Mouse (Mus musculus): ENCODE results near the gene Timm8a1. TPM values are rescaled to one million over a fixed set of nuclear protein-coding genes. Genes with fewer than 3 reads are reported as not detected.

Gene Timm8a1
- total RNA-seq (2017), result 15.0 and 17.5 TPM in 2 replicates

DNA sequence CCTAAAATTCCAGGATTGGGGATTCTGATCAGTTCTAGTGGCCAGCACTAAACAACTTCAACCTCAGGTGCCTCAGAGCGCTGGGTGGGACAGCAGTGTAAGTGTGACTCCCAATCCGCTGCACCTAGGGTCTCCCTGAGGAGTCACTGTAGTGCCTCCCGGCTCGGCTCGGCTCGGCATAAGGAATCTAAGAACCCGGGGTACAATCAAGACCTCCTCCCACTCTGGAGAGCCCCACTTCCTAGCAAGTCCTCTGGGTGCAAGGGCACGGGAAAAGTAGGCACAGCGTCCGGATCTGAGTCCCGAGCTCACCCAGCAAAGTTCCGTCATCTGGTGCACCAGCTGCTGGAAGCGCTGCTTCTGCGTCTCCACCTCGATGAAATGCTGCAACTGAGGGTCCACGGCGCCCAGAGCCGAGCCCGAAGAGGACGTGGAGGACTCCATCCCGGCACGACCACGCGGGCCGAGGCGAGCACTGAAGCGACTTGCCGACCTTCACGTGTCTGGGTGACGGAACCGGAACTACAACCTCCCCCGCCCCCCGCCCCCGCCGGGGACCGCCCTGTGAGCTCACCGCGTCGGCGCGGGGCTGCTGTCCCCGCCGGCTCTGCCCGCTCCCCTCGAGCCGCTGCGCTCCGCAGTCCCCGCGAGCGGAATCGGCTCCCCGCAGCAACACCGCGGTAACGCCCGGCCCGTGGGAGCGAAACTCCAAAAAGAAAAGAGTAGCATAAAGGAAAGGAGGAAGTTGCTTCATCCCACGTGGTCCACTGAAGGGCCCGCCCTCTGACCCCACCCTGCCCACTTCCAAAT, at the start of gene Timm8a1:
Timm8a1 (minus strand) TSS at position 721 of the 810 bp plus-strand sequence.
- peak; percentile 71 for ATAC-seq (ENCODE audit: extremely low read depth, insufficient number of reproducible peaks, low FRiP score, poor library complexity, severe bottlenecking)

- ATAC-seq (ENCODE audit: extremely low read depth, insufficient number of reproducible peaks, low FRiP score, poor library complexity, severe bottlenecking), result no peak
Observed at GRCm38 (mm10) chrX:134589836-134590235, 48.2 kb upstream of the Timm8a1 start.

DNA sequence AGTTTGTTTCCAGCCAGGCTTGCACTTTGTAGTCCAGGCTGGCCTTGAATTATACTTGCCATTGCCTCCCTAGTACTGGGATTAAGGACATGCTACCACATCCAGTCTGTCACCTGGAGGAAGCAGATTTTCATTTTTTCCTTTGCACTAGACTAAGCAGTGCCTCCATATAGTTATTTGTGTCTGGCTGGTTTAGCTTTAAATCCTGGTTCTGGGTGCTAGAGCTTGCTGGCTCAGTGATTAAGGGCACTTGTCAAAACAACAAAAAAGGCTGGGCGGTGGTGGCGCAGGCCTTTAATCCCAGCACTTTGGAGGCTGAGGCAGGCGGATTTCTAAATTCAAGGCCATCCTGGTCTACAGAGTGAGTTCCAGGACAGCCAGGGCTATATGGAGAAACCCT, 47.3 kb upstream of the Timm8a1 start:
- no peak for ATAC-seq (ENCODE audit: extremely low read depth, insufficient number of reproducible peaks, low FRiP score, poor library complexity, severe bottlenecking)

GRCm38 (mm10) chrX:134588261-134588660, 46.6 kb upstream of the Timm8a1 start:
- no peak for ATAC-seq (ENCODE audit: extremely low read depth, insufficient number of reproducible peaks, low FRiP score, poor library complexity, severe bottlenecking)

- no peak for ATAC-seq (ENCODE audit: extremely low read depth, insufficient number of reproducible peaks, low FRiP score, poor library complexity, severe bottlenecking)
Observed at GRCm38 (mm10) chrX:134586447-134586846, 44.8 kb upstream of the Timm8a1 start.

GRCm38 (mm10) chrX:134585103-134586002, 43.7 kb upstream of the Timm8a1 start, which contains the start of gene Rpl36a:
TSS of gene Rpl36a (plus strand) at chrX:134585654.
- ATAC-seq (ENCODE audit: extremely low read depth, insufficient number of reproducible peaks, low FRiP score, poor library complexity, severe bottlenecking), result peak; percentile 93

- peak; percentile 30; the same call in 1 of the 2 replicates for ATAC-seq (ENCODE audit: extremely low read depth, insufficient number of reproducible peaks, low FRiP score, poor library complexity, severe bottlenecking)
Observed at GRCm38 (mm10) chrX:134582888-134583669, 41.4 kb upstream of the Timm8a1 start, which contains the start of gene Btk. TSS of gene Btk (minus strand) at chrX:134583570.

GRCm38 (mm10) chrX:134582270-134582669, 40.6 kb upstream of the Timm8a1 start:
- ATAC-seq (ENCODE audit: extremely low read depth, insufficient number of reproducible peaks, low FRiP score, poor library complexity, severe bottlenecking), result no peak

- ATAC-seq (ENCODE audit: extremely low read depth, insufficient number of reproducible peaks, low FRiP score, poor library complexity, severe bottlenecking), result no peak
Observed at GRCm38 (mm10) chrX:134580528-134581305, 39.1 kb upstream of the Timm8a1 start.

- no peak for ATAC-seq (ENCODE audit: extremely low read depth, insufficient number of reproducible peaks, low FRiP score, poor library complexity, severe bottlenecking)
Observed at GRCm38 (mm10) chrX:134577896-134578295, 36.2 kb upstream of the Timm8a1 start.

DNA sequence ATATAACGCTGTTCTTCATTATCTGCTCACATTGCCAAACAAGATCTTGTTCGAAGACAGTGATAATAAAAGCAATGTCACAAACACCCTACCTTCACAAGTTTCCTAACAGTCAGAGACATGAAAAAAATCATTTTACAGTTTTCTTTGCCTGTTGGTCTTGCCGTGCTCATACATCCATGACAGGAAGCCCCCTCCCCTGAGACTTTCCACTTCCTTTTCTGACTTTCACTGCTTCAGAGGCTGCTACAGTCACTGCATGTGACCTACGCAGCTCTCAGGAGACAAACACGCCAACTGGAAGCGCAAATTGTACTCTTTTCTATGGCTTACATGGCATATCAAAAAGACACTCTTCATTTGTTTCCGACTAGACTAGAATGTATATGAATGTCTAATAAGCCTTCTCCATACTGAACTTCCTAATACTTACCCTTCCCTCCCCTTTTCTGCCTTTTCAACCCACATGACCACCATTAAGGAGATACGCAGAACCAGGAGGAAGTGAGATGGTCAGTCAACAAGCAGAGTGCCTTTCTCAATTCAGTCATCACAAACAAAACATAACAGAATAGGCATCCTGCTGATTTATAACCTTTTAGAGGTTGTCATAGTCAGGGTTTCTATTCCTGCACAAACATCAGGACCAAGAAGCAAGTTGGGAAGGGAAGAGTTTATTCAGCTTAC, 25.0 kb upstream of the Timm8a1 start:
- ATAC-seq (ENCODE audit: extremely low read depth, insufficient number of reproducible peaks, low FRiP score, poor library complexity, severe bottlenecking), result peak; percentile 81; the same call in 1 of the 2 replicates

GRCm38 (mm10) chrX:134564326-134564725, 22.7 kb upstream of the Timm8a1 start:
- ATAC-seq (ENCODE audit: extremely low read depth, insufficient number of reproducible peaks, low FRiP score, poor library complexity, severe bottlenecking), result peak; percentile 66; the same call in 1 of the 2 replicates

GRCm38 (mm10) chrX:134554425-134554824, 12.8 kb upstream of the Timm8a1 start:
- ATAC-seq (ENCODE audit: extremely low read depth, insufficient number of reproducible peaks, low FRiP score, poor library complexity, severe bottlenecking), result peak; percentile 41; the same call in 1 of the 2 replicates

GRCm38 (mm10) chrX:134553326-134553725, 11.7 kb upstream of the Timm8a1 start:
- no peak for ATAC-seq (ENCODE audit: extremely low read depth, insufficient number of reproducible peaks, low FRiP score, poor library complexity, severe bottlenecking)

DNA sequence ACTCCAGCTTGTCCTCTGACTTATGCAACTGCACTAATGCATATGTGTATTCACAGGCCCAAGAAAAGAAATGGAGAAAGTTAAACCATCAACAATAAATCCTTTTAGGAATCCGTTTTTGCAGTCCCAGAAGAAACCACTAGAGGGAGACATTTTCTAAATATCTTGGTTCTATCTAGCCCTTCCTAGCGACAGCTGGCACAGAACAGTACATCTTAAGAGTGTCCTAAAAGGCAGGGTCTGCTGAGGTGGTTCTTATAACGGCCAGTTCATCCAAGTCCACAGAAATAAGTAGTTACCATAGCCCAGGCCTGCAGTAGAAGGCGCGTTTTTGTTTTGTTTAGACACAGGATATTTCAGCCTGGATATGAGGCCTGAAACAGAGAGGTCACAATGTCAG, 9.2 kb upstream of the Timm8a1 start:
- ATAC-seq (ENCODE audit: extremely low read depth, insufficient number of reproducible peaks, low FRiP score, poor library complexity, severe bottlenecking), result peak; percentile 46; the same call in 1 of the 2 replicates

DNA sequence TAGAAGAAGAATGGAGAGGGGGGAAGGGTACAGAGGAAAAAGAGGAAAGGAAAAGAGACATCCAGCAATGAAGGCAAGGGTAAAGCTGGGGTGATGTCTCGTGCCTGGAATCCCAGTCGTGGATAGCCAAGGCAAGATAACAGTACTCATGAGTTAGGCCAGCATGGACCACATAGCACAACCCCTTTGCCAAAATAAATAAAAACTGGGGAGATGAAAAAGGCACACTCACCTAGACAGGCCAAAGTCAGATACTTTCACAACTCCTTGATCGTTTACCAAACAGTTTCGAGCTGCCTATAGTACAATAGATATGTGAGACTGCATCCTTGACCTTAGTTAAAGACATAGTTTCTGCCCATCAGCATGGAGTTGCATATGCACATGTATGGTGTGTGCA, 5.7 kb upstream of the Timm8a1 start:
- ATAC-seq (ENCODE audit: extremely low read depth, insufficient number of reproducible peaks, low FRiP score, poor library complexity, severe bottlenecking), result no peak

- no peak for ATAC-seq (ENCODE audit: extremely low read depth, insufficient number of reproducible peaks, low FRiP score, poor library complexity, severe bottlenecking)
Observed at GRCm38 (mm10) chrX:134541955-134542308, 267 bp upstream of the Timm8a1 start.
